Mouse (Mus musculus): ENCODE results near the gene St3gal5.

St3gal5 gene

GRCm38 (mm10) chr6:72162155-72162890, 64.9 kb downstream of the St3gal5 start:
- DNase-seq (ENCODE audit: low read depth, low spot score): no peak

GRCm38 (mm10) chr6:72164321-72165275, 67.2 kb downstream of the St3gal5 start:
- DNase-seq (ENCODE audit: low read depth, low spot score): peak; percentile 90

GRCm38 (mm10) chr6:72165907-72166306, 68.5 kb downstream of the St3gal5 start:
- DNase-seq (ENCODE audit: low read depth, low spot score): no peak

GRCm38 (mm10) chr6:72171391-72171790, 74.0 kb downstream of the St3gal5 start:
- no peak for DNase-seq (ENCODE audit: low read depth, low spot score)

GRCm38 (mm10) chr6:72173350-72173749, 76.0 kb downstream of the St3gal5 start:
- no peak for DNase-seq (ENCODE audit: low read depth, low spot score)

- DNase-seq (ENCODE audit: low read depth, low spot score): no peak
These were observed 78.0 kb downstream of the St3gal5 start for GRCm38 (mm10) chr6:72175419-72175818.

- DNase-seq (ENCODE audit: low read depth, low spot score): no peak
These were observed 78.6 kb downstream of the St3gal5 start for GRCm38 (mm10) chr6:72176004-72176403.

- no peak for DNase-seq (ENCODE audit: low read depth, low spot score)
These were observed 80.0 kb downstream of the St3gal5 start for GRCm38 (mm10) chr6:72177417-72177816.

- no peak for DNase-seq (ENCODE audit: low read depth, low spot score)
These were observed 81.6 kb downstream of the St3gal5 start for GRCm38 (mm10) chr6:72179006-72179405.

GRCm38 (mm10) chr6:72179562-72180502, 82.4 kb downstream of the St3gal5 start:
- DNase-seq (ENCODE audit: low read depth, low spot score): no peak

GRCm38 (mm10) chr6:72184576-72184975, 87.2 kb downstream of the St3gal5 start:
- no peak for DNase-seq (ENCODE audit: low read depth, low spot score)

GRCm38 (mm10) chr6:72185893-72186490, 88.6 kb downstream of the St3gal5 start:
- DNase-seq (ENCODE audit: low read depth, low spot score): peak; percentile 72

GRCm38 (mm10) chr6:72186809-72187208, 89.4 kb downstream of the St3gal5 start:
- DNase-seq (ENCODE audit: low read depth, low spot score): no peak

- DNase-seq (ENCODE audit: low read depth, low spot score): peak; percentile 82
These were observed 91.9 kb downstream of the St3gal5 start for GRCm38 (mm10) chr6:72189061-72189863.

- peak; percentile 30 for DNase-seq (ENCODE audit: low read depth, low spot score)
These were observed 92.7 kb downstream of the St3gal5 start for GRCm38 (mm10) chr6:72190120-72190519.

GRCm38 (mm10) chr6:72190577-72190976, 93.2 kb downstream of the St3gal5 start:
- DNase-seq (ENCODE audit: low read depth, low spot score): peak; percentile 25

GRCm38 (mm10) chr6:72196660-72197059, 99.3 kb downstream of the St3gal5 start:
- no peak for DNase-seq (ENCODE audit: low read depth, low spot score)

- peak; percentile 23 for DNase-seq (ENCODE audit: low read depth, low spot score)
These were observed 100.1 kb downstream of the St3gal5 start for GRCm38 (mm10) chr6:72197515-72197914.

- no peak for DNase-seq (ENCODE audit: low read depth, low spot score)
These were observed 103.3 kb downstream of the St3gal5 start for GRCm38 (mm10) chr6:72200595-72201256.

GRCm38 (mm10) chr6:72202732-72203131, 105.3 kb downstream of the St3gal5 start:
- no peak for DNase-seq (ENCODE audit: low read depth, low spot score)
